Mouse (Mus musculus) heart, adult 2 months (tissue): Measurements from ENCODE around the gene Inpp5b.

ENCODE experiments used
- CTCF ChIP-seq: fragments of 200-600 bp; IDR thresholded peaks from 2 replicates; pipeline ENCODE4 v1.8.1; 2022; ENCODE audit warnings: antibody characterized with exemption, mild to moderate bottlenecking, moderate library complexity
- POLR2A ChIP-seq: fragments of 200-500 bp; IDR thresholded peaks from 2 replicates; pipeline ENCODE4 v1.6.1; 2011; ENCODE audit warnings: mild to moderate bottlenecking, low read depth, low read length, control low read depth; ENCODE audit not compliant: insufficient read depth

DNA sequence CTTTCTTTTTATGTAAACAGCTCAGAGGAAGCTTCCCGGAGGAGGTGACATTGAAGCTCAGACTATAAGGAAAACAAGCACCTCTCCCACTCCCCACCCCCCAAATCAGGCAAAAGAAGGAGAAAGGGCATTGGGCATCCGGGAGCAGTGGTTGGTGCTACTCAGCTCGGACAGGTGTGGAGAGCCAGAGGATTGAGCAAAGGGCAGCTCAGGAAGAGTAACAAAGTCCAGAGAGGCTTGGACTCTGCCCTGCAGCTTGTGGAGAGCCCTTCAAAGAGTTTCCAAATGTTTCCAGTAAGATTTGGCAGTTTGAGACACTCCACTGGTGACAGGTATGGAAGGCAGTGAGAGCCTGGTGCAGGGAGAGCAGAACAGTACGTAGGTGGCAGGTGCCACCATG, 6.2 kb downstream of the Inpp5b start:
- TF ChIP-seq CTCF: no peak
- TF ChIP-seq POLR2A: no peak
